Mouse (Mus musculus): ENCODE measurements around the gene Eral1.
"Not testable (repeated sequence)": the region's sequence is repeated elsewhere in the genome, so short reads cannot be mapped to it uniquely, and the experiment has no call there.

The Eral1 gene

GRCm38 (mm10) chr11:78086925-78087479, 6.8 kb upstream of the Eral1 start:
- no peak for DNase-seq

- no peak for DNase-seq
These were observed 3.4 kb upstream of the Eral1 start for GRCm38 (mm10) chr11:78083595-78083994.

GRCm38 (mm10) chr11:78074666-78075065, 5.5 kb downstream of the Eral1 start:
- DNase-seq, result no peak

- DNase-seq, result no peak
These were observed 5.9 kb downstream of the Eral1 start for GRCm38 (mm10) chr11:78074277-78074652.

GRCm38 (mm10) chr11:78073577-78074276, 6.5 kb downstream of the Eral1 start:
- no peak for DNase-seq

GRCm38 (mm10) chr11:78072425-78073130, 7.6 kb downstream of the Eral1 start:
- DNase-seq, result no peak

- DNase-seq, result no peak
These were observed 8.2 kb downstream of the Eral1 start for GRCm38 (mm10) chr11:78071938-78072337.

- DNase-seq, result no peak
These were observed 10.5 kb downstream of the Eral1 start for GRCm38 (mm10) chr11:78069646-78070045.

- no peak for DNase-seq
These were observed 11.1 kb downstream of the Eral1 start for GRCm38 (mm10) chr11:78069130-78069529.

- DNase-seq, result no peak
These were observed 12.6 kb downstream of the Eral1 start for GRCm38 (mm10) chr11:78067566-78067965.

GRCm38 (mm10) chr11:78066641-78067040, 13.5 kb downstream of the Eral1 start:
- DNase-seq, result no peak

- DNase-seq, result no peak
These were observed 14.3 kb downstream of the Eral1 start for GRCm38 (mm10) chr11:78065906-78066305.

- no peak for DNase-seq
These were observed 17.6 kb downstream of the Eral1 start for GRCm38 (mm10) chr11:78062563-78062962.

- DNase-seq, result peak; percentile 88 to 91
These were observed 20.1 kb downstream of the Eral1 start for GRCm38 (mm10) chr11:78059833-78060757.

- peak in 1 of 2 experiments; percentile 37 for DNase-seq
These were observed 23.2 kb downstream of the Eral1 start for GRCm38 (mm10) chr11:78056946-78057345.

GRCm38 (mm10) chr11:78053078-78053477, 27.1 kb downstream of the Eral1 start:
- no peak for DNase-seq

- not testable (repeated sequence) for DNase-seq
These were observed 31.5 kb downstream of the Eral1 start for GRCm38 (mm10) chr11:78048637-78049036.

GRCm38 (mm10) chr11:78044758-78045251, 35.4 kb downstream of the Eral1 start:
- DNase-seq, result peak; percentile 94 to 96

- not testable (repeated sequence) for DNase-seq
These were observed 37.8 kb downstream of the Eral1 start for GRCm38 (mm10) chr11:78042290-78042870.

GRCm38 (mm10) chr11:78040878-78041277, 39.3 kb downstream of the Eral1 start:
- DNase-seq, result no peak

- peak; percentile 68 to 77 for DNase-seq
These were observed 42.1 kb downstream of the Eral1 start, which contains the start of gene Flot2 for GRCm38 (mm10) chr11:78037831-78038752. TSS of gene Flot2 (plus strand) at chr11:78037931.
